Mouse (Mus musculus) adrenal gland (tissue): ENCODE data around the gene Tmem177.

Experiments used
- intact Hi-C: fragments of 180-260 bp; cut with DNase I; formaldehyde crosslinking; loops from one replicate; pipeline ENCODE4 v1.15.1; 2025
- long read RNA-seq, 2 experiments: library from polyadenylated mRNA; unstranded; transcript quantifications; one replicate each; pipeline ENCODE4 v2.0.0; 2020; ENCODE audit warnings: borderline replicate concordance in 1 of 2; ENCODE audit not compliant: insufficient replicate concordance in 1 of 2

Tmem177 gene
- long read RNA-seq, experiment 1, transcript Tmem177-201 (2 exons, 3,341 nt) = major isoform, 6 of 6 reads
- long read RNA-seq, experiment 1, partial matches to known transcripts = 0 of 6 reads
- long read RNA-seq, experiment 1, other reads (novel, unspliced or antisense) = 0 of 6 reads
- long read RNA-seq, experiment 2, transcript Tmem177-201 (2 exons, 3,341 nt) = major isoform, 8 of 8 reads
- long read RNA-seq, experiment 2, partial matches to known transcripts = 0 of 8 reads
- long read RNA-seq, experiment 2, other reads (novel, unspliced or antisense) = 0 of 8 reads

GRCm38 (mm10) chr1:119912953-119913814 lies at the start of gene Tmem177:
Tmem177 (minus strand) TSS chr1:119913208.
- intact Hi-C loops = no loop called here

GRCm38 (mm10) chr1:119959920-119960319 lies 46.9 kb upstream of the Tmem177 start:
- intact Hi-C loops = no loop called here

- intact Hi-C loops = no loop called here
These were observed 46.5 kb upstream of the Tmem177 start for GRCm38 (mm10) chr1:119959464-119959863.

GRCm38 (mm10) chr1:119957716-119958222 lies 44.8 kb upstream of the Tmem177 start:
- intact Hi-C loops = no loop called here

- intact Hi-C loops = no loop called here
These were observed 41.7 kb upstream of the Tmem177 start for GRCm38 (mm10) chr1:119954680-119955079.

- intact Hi-C loops = no loop called here
These were observed 40.4 kb upstream of the Tmem177 start for GRCm38 (mm10) chr1:119953456-119953855.

- intact Hi-C loops = no loop called here
These were observed 37.1 kb upstream of the Tmem177 start for GRCm38 (mm10) chr1:119950086-119950485.

GRCm38 (mm10) chr1:119936861-119937260 lies 23.9 kb upstream of the Tmem177 start:
- intact Hi-C loops = no loop called here

- intact Hi-C loops = no loop called here
These were observed 18.6 kb upstream of the Tmem177 start for GRCm38 (mm10) chr1:119931421-119932150.

- intact Hi-C loops = loop anchor here (10.0 kb wide), 1 partner anchor 385 kb away; no protein-coding TSS in a partner anchor
These were observed 16.7 kb upstream of the Tmem177 start for GRCm38 (mm10) chr1:119929715-119930114.

- intact Hi-C loops = no loop called here
These were observed 6.3 kb upstream of the Tmem177 start for GRCm38 (mm10) chr1:119919299-119919698.

GRCm38 (mm10) chr1:119916823-119917371 lies 3.9 kb upstream of the Tmem177 start:
- intact Hi-C loops = no loop called here

GRCm38 (mm10) chr1:119907206-119907748 lies 5.7 kb downstream of the Tmem177 start:
- intact Hi-C loops = no loop called here

- intact Hi-C loops = no loop called here
These were observed 9.8 kb downstream of the Tmem177 start for GRCm38 (mm10) chr1:119903231-119903620.

- intact Hi-C loops = no loop called here
These were observed 10.3 kb downstream of the Tmem177 start for GRCm38 (mm10) chr1:119902551-119903230.

- intact Hi-C loops = loop anchor here (2.0 kb wide), 1 partner anchor 81 kb away; no protein-coding TSS in a partner anchor
These were observed 13.5 kb downstream of the Tmem177 start for GRCm38 (mm10) chr1:119899195-119900123.

- intact Hi-C loops = no loop called here
These were observed 18.1 kb downstream of the Tmem177 start for GRCm38 (mm10) chr1:119894936-119895335.

- intact Hi-C loops = no loop called here
These were observed 19.4 kb downstream of the Tmem177 start for GRCm38 (mm10) chr1:119893600-119893999.

- intact Hi-C loops = no loop called here
These were observed 20.1 kb downstream of the Tmem177 start for GRCm38 (mm10) chr1:119892933-119893332.
